Mouse (Mus musculus) limb, embryonic 12.5 days (tissue): ENCODE measurements around the gene Jak2. TPM values are rescaled to one million over a fixed set of nuclear protein-coding genes. Genes with fewer than 3 reads are reported as not detected.
A peak's percentile ranks its signal among the peaks of the same experiment; 100 is the strongest.

Experiments
- ATAC-seq: fragments of 200-750 bp; cut with Nextera tagmentation; 2 replicates; pipeline ENCODE4 v1.8.0; 2017; ENCODE audit warnings: low read depth, moderate TSS enrichment; ENCODE audit not compliant: insufficient number of reproducible peaks, insufficient read depth, low FRiP score, low TSS enrichment
- H3K27ac ChIP-seq: fragments of 300-500 bp; sonication (generic); 2 replicates; pipeline ENCODE4 v1.5.1; 2016; ENCODE audit warnings: mild to moderate bottlenecking, moderate library complexity
- H3K27me3 ChIP-seq: fragments of 300-500 bp; sonication (generic); 2 replicates; pipeline ENCODE4 v1.6.1; 2016; ENCODE audit warnings: mild to moderate bottlenecking, moderate library complexity
- H3K36me3 ChIP-seq: fragments of 300-500 bp; sonication (generic); 2 replicates; pipeline ENCODE4 v1.6.1; 2016; ENCODE audit warnings: mild to moderate bottlenecking, moderate library complexity
- H3K4me1 ChIP-seq: fragments of 300-500 bp; sonication (generic); replicated peaks from 2 replicates; pipeline ENCODE4 v1.6.1; 2016
- H3K4me2 ChIP-seq: fragments of 300-500 bp; sonication (generic); 2 replicates; pipeline ENCODE4 v1.6.1; 2016; ENCODE audit warnings: mild to moderate bottlenecking, moderate library complexity
- H3K4me3 ChIP-seq: fragments of 300-500 bp; sonication (generic); replicated peaks from 2 replicates; pipeline ENCODE4 v1.5.1; 2016; ENCODE audit warnings: mild to moderate bottlenecking
- H3K9ac ChIP-seq: fragments of 300-500 bp; sonication (generic); replicated peaks from 2 replicates; pipeline ENCODE4 v1.6.1; 2016; ENCODE audit warnings: mild to moderate bottlenecking, moderate library complexity
- H3K9me3 ChIP-seq: fragments of 300-500 bp; sonication (generic); 2 replicates; pipeline ENCODE4 v1.6.1; 2016; ENCODE audit warnings: mild to moderate bottlenecking, moderate library complexity
- WGBS: fragments of 180-500 bp; shearing (Covaris S2); methylation state at CpG from one replicate; pipeline ENCODE4 v1.1.7; 2016; 5-methylcytosine and 5-hydroxymethylcytosine counted together
- polyA plus RNA-seq: library from polyadenylated mRNA; unstranded; fragments of >200 nt; fragmentation: Nextera tagmentation; extraction: Ambion mirVana; gene quantifications from 2 replicates; pipeline ENCODE4 v1.2.1, GENCODE M21; 2016

Gene Jak2
- polyA plus RNA-seq, 1 experiment from 2014 or later = 12.3 TPM

- Histone ChIP-seq H3K9ac (no peak overlapping the region), H3K4me3 (no peak overlapping the region), H3K4me2 (no peak overlapping the region), H3K27ac (no peak overlapping the region), H3K9me3 (no peaks in the 10 kb centered on the region), H3K27me3 (no peaks in the 10 kb centered on the region), H3K36me3 (peaks cover 53% of the 10 kb centered on the region), H3K4me1 (no peaks in the 10 kb centered on the region)
- no peak for ATAC-seq
- 88% methylated on average over 2 of the region's 2 CpGs for WGBS
Measured at GRCm38 (mm10) chr19:29302119-29302518, 50.5 kb downstream of the Jak2 start.

- H3K4me2 ChIP-seq = no peak overlapping the region
- H3K4me1 ChIP-seq = no peaks in the 10 kb centered on the region
- H3K4me3 ChIP-seq = no peak overlapping the region
- H3K9me3 ChIP-seq = no peaks in the 10 kb centered on the region
- ATAC-seq = no peak
- no peaks in the 10 kb centered on the region for H3K27me3 ChIP-seq
- H3K36me3 ChIP-seq = peaks cover 45% of the 10 kb centered on the region
- H3K27ac ChIP-seq = no peak overlapping the region
- no peak overlapping the region for H3K9ac ChIP-seq
Measured at GRCm38 (mm10) chr19:29308832-29309231, 57.2 kb downstream of the Jak2 start.

GRCm38 (mm10) chr19:29311791-29312190 lies 60.2 kb downstream of the Jak2 start:
- Histone ChIP-seq H3K27me3 (no peaks in the 10 kb centered on the region), H3K27ac (no peak overlapping the region), H3K9ac (no peak overlapping the region), H3K4me1 (no peaks in the 10 kb centered on the region), H3K9me3 (peaks cover 9% of the 10 kb centered on the region; the same call in 1 of the 2 replicates), H3K4me3 (no peak overlapping the region), H3K4me2 (no peak overlapping the region), H3K36me3 (peaks cover 43% of the 10 kb centered on the region)
- no peak for ATAC-seq
- WGBS = 89% methylated on average over 8 of the region's 8 CpGs

GRCm38 (mm10) chr19:29312661-29313060 lies 61.0 kb downstream of the Jak2 start:
- H3K4me1 ChIP-seq = no peaks in the 10 kb centered on the region
- WGBS = 82% methylated on average over 7 of the region's 7 CpGs
- no peak overlapping the region for H3K27ac ChIP-seq
- no peak overlapping the region for H3K4me2 ChIP-seq
- H3K27me3 ChIP-seq = no peaks in the 10 kb centered on the region
- peaks cover 39% of the 10 kb centered on the region for H3K36me3 ChIP-seq
- no peak overlapping the region for H3K9ac ChIP-seq
- H3K9me3 ChIP-seq = peaks cover 9% of the 10 kb centered on the region; the same call in 1 of the 2 replicates
- no peak overlapping the region for H3K4me3 ChIP-seq
- ATAC-seq = no peak

- H3K27me3 ChIP-seq = peaks cover 3% of the 10 kb centered on the region; the same call in 1 of the 2 replicates
- no peak overlapping the region for H3K4me3 ChIP-seq
- WGBS = 70% methylated on average over 8 of the region's 8 CpGs
- H3K9ac ChIP-seq = no peak overlapping the region
- H3K9me3 ChIP-seq = no peaks in the 10 kb centered on the region
- 0 out of 2 replicates have a peak, but pooled peaks cover 7% of the 10 kb centered on the region for H3K4me1 ChIP-seq
- H3K4me2 ChIP-seq = no peak overlapping the region
- H3K27ac ChIP-seq = no peak overlapping the region
- no peak for ATAC-seq
- H3K36me3 ChIP-seq = no peaks in the 10 kb centered on the region
Measured at GRCm38 (mm10) chr19:29323416-29324049, 71.9 kb downstream of the Jak2 start.

GRCm38 (mm10) chr19:29325053-29325851 lies 73.6 kb downstream of the Jak2 start, which contains the start of gene Insl6:
Insl6 (minus strand) TSS chr19:29325356.
- peak within 1 kb of the TSS; percentile 18; the same call in 1 of the 2 replicates for H3K9ac ChIP-seq
- peak; percentile 94 for ATAC-seq
- H3K4me2 ChIP-seq = peak within 1 kb of the TSS; percentile 58
- no peak within 1 kb of the TSS for H3K27ac ChIP-seq
- no peaks in the 10 kb centered on the region for H3K9me3 ChIP-seq
- no peaks in the 10 kb centered on the region for H3K36me3 ChIP-seq
- peak within 1 kb of the TSS; percentile 45 for H3K4me3 ChIP-seq
- H3K27me3 ChIP-seq = peaks cover 3% of the 10 kb centered on the region; the same call in 1 of the 2 replicates
- H3K4me1 ChIP-seq = 0 out of 2 replicates have a peak, but pooled peaks cover 7% of the 10 kb centered on the region
- WGBS = 2% methylated on average over 31 of the region's 31 CpGs

- WGBS = 65% methylated on average over 9 of the region's 9 CpGs
- peak overlapping the region; percentile 58 for H3K4me2 ChIP-seq
- ATAC-seq = no peak
- H3K27me3 ChIP-seq = peaks cover 3% of the 10 kb centered on the region; the same call in 1 of the 2 replicates
- H3K27ac ChIP-seq = no peak overlapping the region
- no peak overlapping the region for H3K9ac ChIP-seq
- H3K4me1 ChIP-seq = 0 out of 2 replicates have a peak, but pooled peaks cover 7% of the 10 kb centered on the region
- peak overlapping the region; percentile 45 for H3K4me3 ChIP-seq
- no peaks in the 10 kb centered on the region for H3K36me3 ChIP-seq
- no peaks in the 10 kb centered on the region for H3K9me3 ChIP-seq
Measured at GRCm38 (mm10) chr19:29325852-29326180, 74.2 kb downstream of the Jak2 start.

GRCm38 (mm10) chr19:29326396-29326795 lies 74.8 kb downstream of the Jak2 start:
- H3K36me3 ChIP-seq = no peaks in the 10 kb centered on the region
- no peak overlapping the region for H3K4me3 ChIP-seq
- ATAC-seq = no peak
- H3K9ac ChIP-seq = no peak overlapping the region
- no peaks in the 10 kb centered on the region for H3K9me3 ChIP-seq
- 92% methylated on average over 4 of the region's 4 CpGs for WGBS
- H3K27me3 ChIP-seq = peaks cover 3% of the 10 kb centered on the region; the same call in 1 of the 2 replicates
- H3K4me2 ChIP-seq = no peak overlapping the region
- 0 out of 2 replicates have a peak, but pooled peaks cover 7% of the 10 kb centered on the region for H3K4me1 ChIP-seq
- no peak overlapping the region for H3K27ac ChIP-seq

GRCm38 (mm10) chr19:29326822-29327552 lies 75.4 kb downstream of the Jak2 start:
- ATAC-seq = no peak
- H3K9me3 ChIP-seq = no peaks in the 10 kb centered on the region
- no peak overlapping the region for H3K27ac ChIP-seq
- 0 out of 2 replicates have a peak, but pooled peaks cover 7% of the 10 kb centered on the region for H3K4me1 ChIP-seq
- 83% methylated on average over 13 of the region's 13 CpGs for WGBS
- peaks cover 3% of the 10 kb centered on the region; the same call in 1 of the 2 replicates for H3K27me3 ChIP-seq
- no peak overlapping the region for H3K9ac ChIP-seq
- no peak overlapping the region for H3K4me3 ChIP-seq
- no peak overlapping the region for H3K4me2 ChIP-seq
- H3K36me3 ChIP-seq = no peaks in the 10 kb centered on the region

GRCm38 (mm10) chr19:29334068-29334745 lies 82.6 kb downstream of the Jak2 start, which contains the start of gene Rln1:
Rln1 (minus strand) TSS chr19:29334670.
- 2% methylated on average over 23 of the region's 23 CpGs for WGBS
- H3K27ac ChIP-seq = no peak within 1 kb of the TSS
- H3K9ac ChIP-seq = peak within 1 kb of the TSS; percentile 60
- peak within 1 kb of the TSS; percentile 79 for H3K4me2 ChIP-seq
- peaks cover 8% of the 10 kb centered on the region; the same call in 1 of the 2 replicates for H3K27me3 ChIP-seq
- H3K4me3 ChIP-seq = peak within 1 kb of the TSS; percentile 41
- H3K36me3 ChIP-seq = no peaks in the 10 kb centered on the region
- peak; percentile 47; the same call in 1 of the 2 replicates for ATAC-seq
- H3K9me3 ChIP-seq = no peaks in the 10 kb centered on the region
- H3K4me1 ChIP-seq = peaks cover 8% of the 10 kb centered on the region
